Comparison of ENCODE assay signal across 8 mouse cellular contexts in genomic region chr1:59119720-59120457, GRCm38 (mm10). TPM values are rescaled to one million over a fixed set of nuclear protein-coding genes. Genes with fewer than 3 reads are reported as not detected.
DNase-seq lines count a peak whose midpoint lies in the region; ATAC-seq and TF ChIP-seq lines count a peak whose summit lies in the region.

TSS of gene Tmem237 (minus strand) at chr1:59120408.

- H3K36me3 ChIP-seq in ES-Bruce4 (ENCODE audit: control insufficient read depth, insufficient read depth, low read length, poor library complexity, severe bottlenecking) = no peaks in the 10 kb centered on the region
- H3K36me3 ChIP-seq in forebrain, embryonic 14.5 days (ENCODE audit: control insufficient read depth, insufficient read depth, low read length) = peaks cover 14% of the 10 kb centered on the region

- under 1% methylated on average over 74 of the region's 74 CpGs for WGBS in forebrain, embryonic 14.5 days
- under 1% methylated on average over 74 of the region's 74 CpGs for whole genome bisulfite sequencing in lung, adult 2 months

- H3K4me1 ChIP-seq in ES-Bruce4 (ENCODE audit: control insufficient read depth, insufficient read depth, low read length) = no peaks in the 10 kb centered on the region
- H3K4me1 ChIP-seq in forebrain, embryonic 14.5 days (ENCODE audit: control insufficient read depth, insufficient read depth, low read length) = 0 out of 2 replicates have a peak, but pooled peaks cover 2% of the 10 kb centered on the region
- no peaks in the 10 kb centered on the region for H3K4me1 ChIP-seq in lung, adult 2 months (ENCODE audit: control insufficient read depth, insufficient read depth, low read length)

- ATAC-seq in cerebellum, adult (ENCODE audit: insufficient number of reproducible peaks, low FRiP score, low TSS enrichment) = peak; percentile 97
- ATAC-seq in forebrain, embryonic 14.5 days = peak; percentile 98
- peak; percentile 78 for ATAC-seq in neutrophil, adult 5-6 weeks (ENCODE audit: extremely low read depth, insufficient number of reproducible peaks, low FRiP score, poor library complexity, severe bottlenecking)

- DNase-seq in forebrain, embryonic 14.5 days (ENCODE audit: low spot score) = peak; percentile 96
- peak; percentile 90 for DNase-seq in heart, postnatal 25 days (ENCODE audit: low spot score)
- peak; percentile 92 to 94 for DNase-seq in layer of hippocampus, adult 18-20 months (ENCODE audit: low spot score in 2 of 2)
- peak; percentile 87 for DNase-seq in lung, adult 2 months
- peak; percentile 73 to 79 for DNase-seq in thymus, adult 18-20 months

- H3K4me3 ChIP-seq in ES-Bruce4 (ENCODE audit: low read depth, low read length) = peak within 1 kb of the TSS; percentile 97
- H3K4me3 ChIP-seq in forebrain, embryonic 14.5 days (ENCODE audit: low read depth, low read length) = peak within 1 kb of the TSS; percentile 67
- peak within 1 kb of the TSS; percentile 97 for H3K4me3 ChIP-seq in lung, adult 2 months (replicated peaks; ENCODE audit: extremely low read depth, low read depth, low read length)

- no peak within 1 kb of the TSS for H3K27ac ChIP-seq in ES-Bruce4 (ENCODE audit: insufficient read depth, low read length)
- H3K27ac ChIP-seq in forebrain, embryonic 14.5 days (ENCODE audit: low read depth, low read length) = peak within 1 kb of the TSS; percentile 92

- H3K9me3 ChIP-seq in ES-Bruce4 (replicated peaks; ENCODE audit: control insufficient read depth, insufficient read depth, low read length, poor library complexity, severe bottlenecking) = no peaks in the 10 kb centered on the region
- no peaks in the 10 kb centered on the region for H3K9me3 ChIP-seq in forebrain, embryonic 14.5 days (replicated peaks; ENCODE audit: control insufficient read depth, low read length)

- no peak for TF ChIP-seq CTCF in ES-Bruce4 (IDR thresholded peaks at IDR 0.05; ENCODE audit: low read depth, low read length)
- no peak for TF ChIP-seq CTCF in lung, adult 2 months (IDR thresholded peaks at IDR 0.05; ENCODE audit: insufficient read depth, low read length)

- intact Hi-C loops in heart, postnatal 25 days (cut with DNase I) = loop anchor here (5.0 to 10.0 kb wide), 4 partner anchors 117 to 565 kb away; partner anchors contain the start of genes Als2, Nop58, Stradb and Trak2

- peak within 1 kb of the TSS; percentile 80 for H3K9ac ChIP-seq in ES-Bruce4 (ENCODE audit: low read depth, poor library complexity, severe bottlenecking)
- H3K9ac ChIP-seq in forebrain, embryonic 14.5 days (ENCODE audit: low read length) = peak within 1 kb of the TSS; percentile 87

- no peak for TF ChIP-seq EP300 in ES-Bruce4 (IDR thresholded peaks at IDR 0.05; ENCODE audit: insufficient read depth, low read depth, low read length)

- peak within 1 kb of the TSS; percentile 71 for H3K4me2 ChIP-seq in forebrain, embryonic 14.5 days (ENCODE audit: low read length)

- no peak for TF ChIP-seq POLR2A in ES-Bruce4 (IDR thresholded peaks at IDR 0.05; ENCODE audit: insufficient read depth, low read length)
- TF ChIP-seq POLR2A in lung, adult 2 months (IDR thresholded peaks at IDR 0.05; ENCODE audit: borderline replicate concordance, extremely low read depth, low read depth, low read length) = peak; percentile 61; the same call in 1 of the 2 replicates

- H3K27me3 ChIP-seq in ES-Bruce4 (ENCODE audit: control insufficient read depth, insufficient read depth, low read length, poor library complexity, severe bottlenecking) = no peaks in the 10 kb centered on the region
- no peaks in the 10 kb centered on the region for H3K27me3 ChIP-seq in forebrain, embryonic 14.5 days (replicated peaks; ENCODE audit: control insufficient read depth, insufficient read depth, low read length)

RNA-seq across cellular contexts. Expression of gene Tmem237, which starts in this region (rescaled TPM):
- 20.4 and 23.1 TPM in 2 replicates for polyA plus RNA-seq in ES-Bruce4 (2011; ENCODE audit: insufficient read depth, insufficient read length, low read depth, missing spikeins)
- polyA plus RNA-seq in forebrain, embryonic 14.5 days (2014; fragmentation: Nextera tagmentation; extraction: Ambion mirVana) = 34.8 and 61.9 TPM in 2 replicates
- total RNA-seq in heart, postnatal 25 days (2021) = 1 to 10 TPM; 3.8 to 4.0 TPM
- 10 to 100 TPM; 28.9 to 30.3 TPM for total RNA-seq in layer of hippocampus, adult 18-20 months (2021)
- polyA plus RNA-seq in lung, adult 2 months (2012; rRNA removed) = 5.5 and 10.9 TPM in 2 replicates
- 0.81 and 1.7 TPM in 2 replicates for total RNA-seq in neutrophil, adult 5-6 weeks (2017)

Comparison
In these comparisons a context has a peak if more than half of its experiments do, and no peak if none do; other contexts are left out.
1. RNA of gene Tmem237 (total RNA-seq): 28.9 to 30.3 TPM in layer of hippocampus, adult 18-20 months; 3.8 to 4.0 TPM in heart, postnatal 25 days and 0.81 to 1.7 TPM in neutrophil, adult 5-6 weeks; every median in the first group is over 4 times any median in the second.
2. Peak in every context shown above with its lines, with median percentiles within 50 percentile points of each other: H3K4me3 ChIP-seq, ATAC-seq and DNase-seq.